Mouse (Mus musculus): Measurements from ENCODE around the gene Nt5dc1.

GRCm38 (mm10) chr10:34385636-34386035, 32.7 kb downstream of the Nt5dc1 start:
- TF ChIP-seq CTCF (IDR thresholded peaks at IDR 0.05; ENCODE audit: control insufficient read depth, insufficient read depth, low read length) (no peak), POLR2A (IDR thresholded peaks at IDR 0.05; ENCODE audit: borderline replicate concordance, control insufficient read depth, low read depth, low read length) (no peak)

Measured in bone marrow, adult 2 months (tissue).